Mouse (Mus musculus) fibroblast of lung, adult 2 months (primary cell): ENCODE results near the gene Rassf4.

ENCODE experiments used
- DNase-seq: peaks from one replicate; pipeline ENCODE4 v3.0.0-alpha.2; 2011; ENCODE audit warnings: low read depth

The Rassf4 gene

GRCm38 (mm10) chr6:116671768-116672167 lies 2.0 kb downstream of the Rassf4 start:
- DNase-seq = no peak

- no peak for DNase-seq
Measured at GRCm38 (mm10) chr6:116671031-116671430, 2.7 kb downstream of the Rassf4 start.

GRCm38 (mm10) chr6:116670144-116670543 lies 3.6 kb downstream of the Rassf4 start:
- no peak for DNase-seq

GRCm38 (mm10) chr6:116668682-116669470 lies 4.9 kb downstream of the Rassf4 start:
- DNase-seq = no peak

GRCm38 (mm10) chr6:116667382-116667781 lies 6.4 kb downstream of the Rassf4 start:
- DNase-seq = no peak

- no peak for DNase-seq
Measured at GRCm38 (mm10) chr6:116666892-116667291, 6.9 kb downstream of the Rassf4 start.

GRCm38 (mm10) chr6:116666085-116666750 lies 7.5 kb downstream of the Rassf4 start:
- no peak for DNase-seq

GRCm38 (mm10) chr6:116664830-116665229 lies 8.9 kb downstream of the Rassf4 start:
- DNase-seq = no peak

GRCm38 (mm10) chr6:116664031-116664430 lies 9.7 kb downstream of the Rassf4 start:
- no peak for DNase-seq

- DNase-seq = no peak
Measured at GRCm38 (mm10) chr6:116663364-116663763, 10.4 kb downstream of the Rassf4 start.

GRCm38 (mm10) chr6:116653684-116654454 lies 19.9 kb downstream of the Rassf4 start:
- no peak for DNase-seq

GRCm38 (mm10) chr6:116653191-116653590 lies 20.6 kb downstream of the Rassf4 start:
- no peak for DNase-seq

- no peak for DNase-seq
Measured at GRCm38 (mm10) chr6:116651437-116652118, 22.2 kb downstream of the Rassf4 start.

- DNase-seq = peak; percentile 86
Measured at GRCm38 (mm10) chr6:116650406-116650805, 23.3 kb downstream of the Rassf4 start, which contains the start of gene Depp1. Gene Depp1, plus strand, starts transcription at chr6:116650609.

- no peak for DNase-seq
Measured at GRCm38 (mm10) chr6:116649811-116650210, 23.9 kb downstream of the Rassf4 start.

- DNase-seq = no peak
Measured at GRCm38 (mm10) chr6:116647763-116648162, 26.0 kb downstream of the Rassf4 start.

- no peak for DNase-seq
Measured at GRCm38 (mm10) chr6:116644335-116644734, 29.4 kb downstream of the Rassf4 start.

- DNase-seq = no peak
Measured at GRCm38 (mm10) chr6:116643881-116644280, 29.9 kb downstream of the Rassf4 start.

- DNase-seq = no peak
Measured at GRCm38 (mm10) chr6:116642942-116643341, 30.8 kb downstream of the Rassf4 start.

- DNase-seq = no peak
Measured at GRCm38 (mm10) chr6:116639663-116640062, 34.1 kb downstream of the Rassf4 start.

GRCm38 (mm10) chr6:116638871-116639270 lies 34.9 kb downstream of the Rassf4 start:
- DNase-seq = no peak

GRCm38 (mm10) chr6:116637496-116637895 lies 36.3 kb downstream of the Rassf4 start:
- no peak for DNase-seq
